Mouse (Mus musculus): Measurements from ENCODE around the gene Tspan11. TPM values are rescaled to one million over a fixed set of nuclear protein-coding genes. Genes with fewer than 3 reads are reported as not detected.

Tspan11 gene
- total and polyA plus RNA-seq, 2 experiments from 2014 or later, result 2.3 to 2.5 TPM

GRCm38 (mm10) chr6:127870345-127871324 lies 16.8 kb upstream of the Tspan11 start:
- 73% methylated on average over 12 of the region's 12 CpGs for WGBS
- no peaks in the 10 kb centered on the region for H3K4me1 ChIP-seq (ENCODE audit: control insufficient read depth, insufficient read depth)
- no peak for TF ChIP-seq EP300 (IDR thresholded peaks at IDR 0.05; ENCODE audit: low read depth)
- no peak for TF ChIP-seq CTCF (IDR thresholded peaks at IDR 0.05; ENCODE audit: low read depth)
- H3K27me3 ChIP-seq (ENCODE audit: control insufficient read depth, insufficient read depth, low read length), result no peaks in the 10 kb centered on the region
- H3K4me2 ChIP-seq (ENCODE audit: low read depth, low read length), result no peak overlapping the region
- no peak overlapping the region for H3K9ac ChIP-seq (replicated peaks; ENCODE audit: low read depth, low read length)
- no peak overlapping the region for H3K27ac ChIP-seq (ENCODE audit: low read depth)
- no peak for DNase-seq (ENCODE audit: low spot score)
- no peaks in the 10 kb centered on the region; the same call in 1 of the 2 replicates for H3K9me3 ChIP-seq (replicated peaks; ENCODE audit: control insufficient read depth, low read length)
- ATAC-seq (ENCODE audit: insufficient read depth, low read depth), result no peak
- no peaks in the 10 kb centered on the region for H3K36me3 ChIP-seq (replicated peaks; ENCODE audit: control insufficient read depth, insufficient read depth, low read length)
- no peak overlapping the region for H3K4me3 ChIP-seq (ENCODE audit: low read depth, low read length)

GRCm38 (mm10) chr6:127871436-127871835 lies 16.0 kb upstream of the Tspan11 start:
- ATAC-seq (ENCODE audit: insufficient read depth, low read depth) (no peak), DNase-seq (ENCODE audit: low spot score) (no peak)
- 84% methylated on average over 6 of the region's 6 CpGs for WGBS
- no peaks in the 10 kb centered on the region for H3K36me3 ChIP-seq (replicated peaks; ENCODE audit: control insufficient read depth, insufficient read depth, low read length)
- H3K4me1 ChIP-seq (ENCODE audit: control insufficient read depth, insufficient read depth), result no peaks in the 10 kb centered on the region
- H3K27me3 ChIP-seq (ENCODE audit: control insufficient read depth, insufficient read depth, low read length), result peaks cover 7% of the 10 kb centered on the region; the same call in 1 of the 2 replicates
- TF ChIP-seq CTCF (IDR thresholded peaks at IDR 0.05; ENCODE audit: low read depth), result no peak
- TF ChIP-seq EP300 (IDR thresholded peaks at IDR 0.05; ENCODE audit: low read depth), result no peak
- no peak overlapping the region for H3K9ac ChIP-seq (replicated peaks; ENCODE audit: low read depth, low read length)
- no peak overlapping the region for H3K27ac ChIP-seq (ENCODE audit: low read depth)
- H3K4me2 ChIP-seq (ENCODE audit: low read depth, low read length), result no peak overlapping the region
- no peaks in the 10 kb centered on the region; the same call in 1 of the 2 replicates for H3K9me3 ChIP-seq (replicated peaks; ENCODE audit: control insufficient read depth, low read length)
- H3K4me3 ChIP-seq (ENCODE audit: low read depth, low read length), result no peak overlapping the region

- H3K4me3 ChIP-seq (ENCODE audit: low read depth, low read length), result no peak overlapping the region
- H3K4me2 ChIP-seq (ENCODE audit: low read depth, low read length), result no peak overlapping the region
- ATAC-seq (ENCODE audit: insufficient read depth, low read depth), result no peak
- TF ChIP-seq CTCF (IDR thresholded peaks at IDR 0.05; ENCODE audit: low read depth) (no peak), EP300 (IDR thresholded peaks at IDR 0.05; ENCODE audit: low read depth) (no peak)
- H3K9me3 ChIP-seq (replicated peaks; ENCODE audit: control insufficient read depth, low read length), result no peaks in the 10 kb centered on the region; the same call in 1 of the 2 replicates
- H3K9ac ChIP-seq (replicated peaks; ENCODE audit: low read depth, low read length), result no peak overlapping the region
- 80% methylated on average over 8 of the region's 8 CpGs for WGBS
- no peak overlapping the region for H3K27ac ChIP-seq (ENCODE audit: low read depth)
- DNase-seq (ENCODE audit: low spot score), result no peak
- peaks cover 8% of the 10 kb centered on the region; the same call in 1 of the 2 replicates for H3K27me3 ChIP-seq (ENCODE audit: control insufficient read depth, insufficient read depth, low read length)
- H3K36me3 ChIP-seq (replicated peaks; ENCODE audit: control insufficient read depth, insufficient read depth, low read length), result no peaks in the 10 kb centered on the region
- H3K4me1 ChIP-seq (ENCODE audit: control insufficient read depth, insufficient read depth), result no peaks in the 10 kb centered on the region
Observed at GRCm38 (mm10) chr6:127872581-127872980, 14.8 kb upstream of the Tspan11 start.

GRCm38 (mm10) chr6:127875883-127876282 lies 11.5 kb upstream of the Tspan11 start:
- no peaks in the 10 kb centered on the region for H3K36me3 ChIP-seq (replicated peaks; ENCODE audit: control insufficient read depth, insufficient read depth, low read length)
- H3K9ac ChIP-seq (replicated peaks; ENCODE audit: low read depth, low read length), result no peak overlapping the region
- no peaks in the 10 kb centered on the region for H3K4me1 ChIP-seq (ENCODE audit: control insufficient read depth, insufficient read depth)
- no peak overlapping the region for H3K4me3 ChIP-seq (ENCODE audit: low read depth, low read length)
- H3K27ac ChIP-seq (ENCODE audit: low read depth), result no peak overlapping the region
- 64% methylated on average over 11 of the region's 11 CpGs for WGBS
- H3K27me3 ChIP-seq (ENCODE audit: control insufficient read depth, insufficient read depth, low read length), result peaks cover 8% of the 10 kb centered on the region; the same call in 1 of the 2 replicates
- DNase-seq (ENCODE audit: low spot score) (no peak), ATAC-seq (ENCODE audit: insufficient read depth, low read depth) (no peak)
- H3K4me2 ChIP-seq (ENCODE audit: low read depth, low read length), result no peak overlapping the region
- H3K9me3 ChIP-seq (replicated peaks; ENCODE audit: control insufficient read depth, low read length), result peaks cover 10% of the 10 kb centered on the region; the same call in 1 of the 2 replicates
- TF ChIP-seq CTCF (IDR thresholded peaks at IDR 0.05; ENCODE audit: low read depth) (no peak), EP300 (IDR thresholded peaks at IDR 0.05; ENCODE audit: low read depth) (no peak)

GRCm38 (mm10) chr6:127876436-127876835 lies 11.0 kb upstream of the Tspan11 start:
- Histone ChIP-seq H3K27ac (ENCODE audit: low read depth) (no peak overlapping the region), H3K4me1 (ENCODE audit: control insufficient read depth, insufficient read depth) (no peaks in the 10 kb centered on the region), H3K9me3 (replicated peaks; ENCODE audit: control insufficient read depth, low read length) (peaks cover 10% of the 10 kb centered on the region; the same call in 1 of the 2 replicates), H3K27me3 (ENCODE audit: control insufficient read depth, insufficient read depth, low read length) (peaks cover 8% of the 10 kb centered on the region; the same call in 1 of the 2 replicates), H3K4me3 (ENCODE audit: low read depth, low read length) (no peak overlapping the region), H3K9ac (replicated peaks; ENCODE audit: low read depth, low read length) (no peak overlapping the region), H3K4me2 (ENCODE audit: low read depth, low read length) (no peak overlapping the region), H3K36me3 (replicated peaks; ENCODE audit: control insufficient read depth, insufficient read depth, low read length) (no peaks in the 10 kb centered on the region)
- DNase-seq (ENCODE audit: low spot score) (no peak), ATAC-seq (ENCODE audit: insufficient read depth, low read depth) (no peak)
- TF ChIP-seq CTCF (IDR thresholded peaks at IDR 0.05; ENCODE audit: low read depth), result no peak
- no peak for TF ChIP-seq EP300 (IDR thresholded peaks at IDR 0.05; ENCODE audit: low read depth)
- WGBS, result 62% methylated on average over 9 of the region's 9 CpGs
